Mouse (Mus musculus) erythroblast, embryonic 14.5 days (primary cell): ENCODE results near the gene Map2k5.

Experiments used
- GATA1 ChIP-seq: IDR thresholded peaks from 2 replicates; pipeline ENCODE4 v1.6.1; 2012; ENCODE audit warnings: low read length, inconsistent platforms, mixed read lengths
- TAL1 ChIP-seq: IDR thresholded peaks from 3 replicates; pipeline ENCODE4 v1.6.1; 2012; ENCODE audit warnings: low read length, inconsistent platforms, mixed read lengths

DNA sequence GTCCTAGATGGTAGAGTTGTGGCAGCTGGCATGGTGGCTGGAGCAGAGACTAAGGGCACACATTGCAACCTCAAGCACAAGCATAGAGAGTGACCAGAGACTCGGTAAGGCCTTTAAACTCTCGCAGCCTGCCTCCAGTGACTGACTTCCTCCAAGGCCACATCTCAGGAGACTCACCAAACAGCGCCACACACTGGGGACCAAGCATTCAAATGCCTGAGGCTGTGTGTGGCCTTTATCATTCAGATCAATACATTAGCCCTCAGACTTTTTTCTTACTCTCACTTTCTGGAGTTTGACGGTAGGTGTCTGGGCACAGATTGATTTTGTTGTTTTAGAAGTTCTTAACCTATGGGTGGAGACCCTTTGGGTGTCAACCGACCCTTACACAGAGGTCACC is 259.3 kb downstream of the Map2k5 start:
- TF ChIP-seq TAL1 (no peak), GATA1 (no peak)
